Mouse (Mus musculus) urinary bladder, postnatal 10 days (tissue): ENCODE data around the gene Rpl34.

Source experiments
- DNase-seq: peaks from one replicate; pipeline ENCODE4 v3.0.0; 2022; ENCODE audit warnings: low spot score

Rpl34 gene

DNA sequence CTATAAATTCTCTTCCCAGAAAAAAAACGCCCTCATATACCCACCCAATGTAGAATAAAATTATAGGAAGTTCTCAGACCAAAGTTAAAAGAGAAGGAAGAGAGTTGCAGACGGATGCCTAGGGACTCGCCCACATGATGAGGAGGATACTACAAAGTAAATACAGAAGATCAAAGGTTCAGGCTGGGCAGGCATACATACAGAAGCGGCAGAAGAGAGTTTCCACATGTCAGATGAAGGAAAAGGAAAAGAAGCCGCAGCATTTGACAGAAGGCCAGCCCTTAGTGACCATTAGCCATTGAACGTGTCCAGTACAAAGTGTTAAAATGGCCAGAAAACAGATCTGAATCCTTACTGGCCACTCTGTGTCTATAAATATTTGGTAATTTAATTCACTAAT is 17.3 kb downstream of the Rpl34 start:
- DNase-seq = no peak

- no peak for DNase-seq
These were observed 20.1 kb downstream of the Rpl34 start for GRCm38 (mm10) chr3:130710103-130710502.

DNA sequence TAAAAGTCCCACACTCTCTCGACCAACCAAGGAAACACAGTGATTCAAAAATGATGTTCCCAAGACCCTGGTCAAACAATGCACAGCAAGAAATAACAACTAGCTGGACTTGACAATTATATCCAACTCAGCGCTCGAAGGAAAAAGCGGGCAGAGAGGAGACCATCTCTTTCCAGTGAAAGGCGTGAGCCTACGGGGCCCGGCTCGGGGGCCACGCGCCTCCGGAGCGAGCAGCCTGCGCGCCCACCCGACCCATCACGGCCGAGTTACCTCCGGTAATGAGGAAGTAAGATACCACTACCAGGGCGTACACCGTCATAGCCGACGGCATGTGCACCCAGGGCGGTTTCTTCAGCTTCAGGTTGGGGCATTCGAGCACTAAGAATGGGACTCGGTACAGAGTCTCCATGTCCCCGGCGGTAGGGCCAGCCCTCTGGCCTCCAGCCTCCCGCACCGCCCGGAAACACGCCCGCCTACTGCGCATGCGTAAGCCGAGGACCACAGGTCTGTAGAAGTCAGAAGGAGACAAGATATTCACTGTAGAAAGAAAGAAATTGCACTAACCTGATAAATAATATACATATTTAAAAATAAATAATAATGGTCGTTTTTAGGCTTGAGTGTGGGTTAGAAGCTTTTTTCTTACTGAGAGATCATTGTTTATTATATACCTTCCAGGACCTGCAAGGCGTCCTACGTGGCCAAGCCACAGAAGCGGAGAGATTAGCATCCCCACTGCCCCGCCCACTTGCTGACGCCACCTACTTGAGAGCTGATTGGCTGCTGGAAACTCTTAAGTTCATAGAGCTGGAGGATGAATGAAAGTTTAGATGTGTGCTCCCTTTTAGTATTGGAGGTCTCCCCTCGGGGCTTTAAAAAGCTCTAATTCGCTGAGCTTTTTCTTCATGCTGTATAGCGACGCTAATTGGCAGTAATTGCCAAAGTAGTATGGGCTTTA is 21.0 kb downstream of the Rpl34 start, which contains the start of gene Ostc:
TSS of gene Ostc (minus strand) at position 478 of the 958 bp plus-strand sequence.
- peak; percentile 92 for DNase-seq

GRCm38 (mm10) chr3:130708529-130708928 is 21.7 kb downstream of the Rpl34 start:
- DNase-seq = no peak

DNA sequence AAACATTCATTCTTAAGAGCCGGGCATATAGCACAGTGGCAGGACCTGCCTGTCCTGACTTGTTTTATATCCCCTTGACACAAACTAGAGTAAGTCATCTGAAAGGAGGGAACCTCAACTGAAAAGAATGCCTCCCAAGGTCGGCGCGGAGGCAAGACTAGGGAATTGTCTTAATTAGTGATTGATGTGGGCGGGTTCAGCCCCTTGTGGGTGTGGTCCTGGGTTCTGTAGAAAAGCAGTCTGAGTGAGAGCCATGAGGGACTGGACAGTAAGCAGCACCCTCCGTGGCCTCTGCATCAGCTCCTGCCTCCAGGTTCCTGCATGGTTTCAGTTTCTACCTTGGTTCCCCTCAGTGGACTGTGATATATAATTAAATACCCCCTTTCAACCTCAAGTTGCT is 27.9 kb downstream of the Rpl34 start:
- no peak for DNase-seq

DNA sequence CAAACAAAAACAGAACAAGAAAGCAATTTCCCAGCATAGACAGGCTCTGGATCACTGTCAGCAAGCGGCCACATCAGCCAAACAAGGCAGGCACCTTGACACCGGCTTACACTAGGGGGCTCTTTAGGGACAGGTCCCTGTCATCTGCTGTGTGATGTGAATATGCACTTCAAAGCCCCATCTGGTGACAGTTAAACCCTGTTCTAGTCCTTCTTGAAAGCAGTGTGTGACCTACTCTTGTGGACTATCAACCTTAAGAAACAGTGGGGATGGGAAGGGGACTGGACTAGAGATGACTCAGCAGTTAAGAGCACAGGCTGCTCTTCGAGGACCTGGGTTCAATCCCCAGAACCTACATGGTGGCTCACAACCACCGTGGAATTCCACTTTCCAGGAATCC is 32.6 kb downstream of the Rpl34 start:
- DNase-seq = no peak

DNA sequence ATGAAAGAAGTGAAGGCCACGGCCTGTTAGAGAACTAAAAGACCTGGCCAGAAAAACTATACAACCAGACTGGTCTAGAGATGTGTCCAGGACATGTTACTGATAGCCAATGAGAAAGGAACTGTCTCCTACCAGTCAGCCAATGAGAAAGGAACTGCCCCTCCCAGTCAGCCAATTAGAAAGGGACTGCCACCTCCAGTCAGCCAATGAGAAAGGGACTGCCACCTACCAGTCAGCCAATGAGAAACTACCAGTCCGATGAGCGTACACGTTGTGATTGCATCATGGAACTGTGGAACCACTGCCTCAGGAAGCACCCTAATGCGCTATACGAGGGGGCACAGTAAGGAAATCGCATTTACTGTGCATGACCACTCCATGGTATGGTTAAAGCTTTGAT is 35.5 kb downstream of the Rpl34 start:
- no peak for DNase-seq

DNA sequence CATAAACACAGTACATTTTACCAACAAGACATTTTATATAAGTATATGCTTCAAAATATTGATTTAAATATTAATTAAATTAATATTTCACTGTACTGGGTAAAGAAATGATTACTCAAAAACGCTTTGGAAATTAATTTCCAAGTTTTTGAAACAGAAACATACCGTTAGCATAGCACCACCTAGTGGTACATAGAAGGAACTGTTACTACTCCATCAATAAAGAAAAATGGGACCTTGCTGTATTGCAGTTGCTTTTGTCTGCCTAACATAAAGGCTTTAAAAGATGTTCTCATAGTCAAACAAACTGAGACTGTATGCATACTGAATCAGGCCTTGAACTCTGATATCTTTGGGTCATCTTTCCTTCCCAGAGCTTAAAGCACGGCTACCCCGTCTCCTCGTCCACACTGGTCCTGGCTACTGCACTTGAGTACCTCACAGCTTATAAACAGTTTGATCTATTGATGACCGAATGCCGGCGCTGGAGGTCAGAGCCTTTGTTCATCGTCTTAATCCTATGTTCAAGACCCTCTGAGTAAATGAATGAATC is 36.1 kb downstream of the Rpl34 start:
- no peak for DNase-seq

- DNase-seq = no peak
These were observed 38.5 kb downstream of the Rpl34 start for GRCm38 (mm10) chr3:130691596-130692170.

DNA sequence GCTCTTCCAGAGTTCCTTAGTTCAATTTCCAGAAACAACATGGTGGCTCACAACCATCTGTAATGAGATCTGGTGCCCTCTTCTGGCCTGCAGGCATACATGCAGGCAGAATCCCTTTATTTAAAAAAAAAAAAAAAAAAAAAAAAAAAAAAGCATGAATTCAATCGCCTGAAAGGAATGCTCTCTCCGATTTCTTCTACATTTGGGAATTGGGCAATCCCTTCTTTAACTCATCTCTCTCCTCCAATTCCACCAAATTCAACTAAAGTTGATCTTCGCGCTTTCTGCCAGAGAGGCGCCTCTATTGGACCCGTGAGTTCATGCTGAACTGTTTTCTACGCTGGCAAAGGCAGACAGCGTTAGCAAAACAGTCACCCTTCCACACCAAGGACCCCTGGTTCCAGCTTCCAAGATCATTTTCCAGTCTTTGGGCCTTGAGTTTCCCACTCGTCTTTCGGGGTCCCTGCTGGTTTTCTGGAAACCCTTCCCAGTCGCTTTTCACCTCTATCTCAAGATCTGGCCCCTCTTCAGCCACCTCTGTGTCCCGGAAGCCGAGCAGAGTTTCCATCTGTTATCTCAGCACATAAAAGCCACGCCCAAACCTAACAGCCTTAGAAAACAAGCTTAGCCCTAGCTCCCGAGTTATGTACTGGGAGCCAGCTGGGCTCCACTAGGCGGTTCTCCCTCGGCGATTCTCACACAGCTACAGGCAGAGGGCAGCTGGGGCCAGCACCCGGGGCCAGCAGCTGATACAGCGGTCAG is 39.2 kb downstream of the Rpl34 start:
- no peak for DNase-seq

DNA sequence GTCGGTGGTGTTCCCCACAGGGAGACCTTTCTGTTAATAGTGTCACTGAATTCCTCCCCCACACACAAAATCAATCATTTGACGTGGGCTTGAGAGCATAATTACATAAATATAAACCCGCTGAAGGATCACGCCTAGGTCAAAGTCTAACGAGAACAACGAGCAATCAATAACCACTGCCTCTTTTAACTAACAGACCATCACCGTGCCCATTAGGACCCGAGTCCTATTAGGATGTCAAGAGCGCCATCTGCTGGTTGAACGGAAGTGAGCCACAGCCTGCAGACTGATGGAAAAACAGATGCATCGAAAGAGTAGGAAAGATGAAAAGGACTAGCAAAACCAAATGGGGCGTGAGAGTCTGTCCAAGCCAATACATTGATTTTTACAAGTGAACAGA is 40.6 kb downstream of the Rpl34 start:
- peak; percentile 39 for DNase-seq

- no peak for DNase-seq
These were observed 43.1 kb downstream of the Rpl34 start for GRCm38 (mm10) chr3:130687051-130687450.

- DNase-seq = no peak
These were observed 45.2 kb downstream of the Rpl34 start for GRCm38 (mm10) chr3:130685014-130685366.

DNA sequence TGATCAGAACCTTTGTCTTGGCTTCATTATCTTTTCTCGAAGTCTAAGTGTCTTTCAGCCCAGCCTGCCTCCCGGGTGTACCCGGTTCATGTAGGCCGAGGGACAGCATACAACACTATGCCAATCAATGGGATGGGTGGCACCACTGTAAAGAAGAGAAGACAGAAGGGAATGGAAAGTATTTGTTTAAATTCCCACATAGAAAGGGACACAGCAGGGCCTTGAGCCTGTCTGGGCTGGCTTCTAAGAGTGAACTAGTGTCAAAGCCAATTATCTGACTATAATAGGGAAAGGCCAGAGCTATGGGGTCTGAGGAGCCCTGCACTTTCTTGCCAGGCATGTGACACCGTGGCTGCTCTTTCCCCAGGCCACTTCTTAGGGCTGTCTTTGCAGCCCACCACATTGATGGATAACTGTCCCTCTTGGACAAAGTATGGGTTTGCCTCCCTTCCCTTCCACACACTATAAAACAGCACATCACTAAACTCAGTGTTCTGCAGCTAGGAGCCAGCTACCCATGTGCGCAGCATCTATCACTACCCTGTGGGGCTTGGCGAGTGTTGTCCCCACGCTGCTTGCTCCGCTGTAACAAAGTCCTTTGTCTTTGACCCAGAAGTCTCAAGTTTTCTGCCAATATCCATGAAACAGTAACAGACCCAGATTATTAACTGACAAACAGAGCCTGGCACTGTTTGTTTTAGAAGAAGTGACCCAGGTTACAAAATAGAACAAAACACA is 45.8 kb downstream of the Rpl34 start:
- no peak for DNase-seq

- no peak for DNase-seq
These were observed 46.4 kb downstream of the Rpl34 start for GRCm38 (mm10) chr3:130683836-130684235.

DNA sequence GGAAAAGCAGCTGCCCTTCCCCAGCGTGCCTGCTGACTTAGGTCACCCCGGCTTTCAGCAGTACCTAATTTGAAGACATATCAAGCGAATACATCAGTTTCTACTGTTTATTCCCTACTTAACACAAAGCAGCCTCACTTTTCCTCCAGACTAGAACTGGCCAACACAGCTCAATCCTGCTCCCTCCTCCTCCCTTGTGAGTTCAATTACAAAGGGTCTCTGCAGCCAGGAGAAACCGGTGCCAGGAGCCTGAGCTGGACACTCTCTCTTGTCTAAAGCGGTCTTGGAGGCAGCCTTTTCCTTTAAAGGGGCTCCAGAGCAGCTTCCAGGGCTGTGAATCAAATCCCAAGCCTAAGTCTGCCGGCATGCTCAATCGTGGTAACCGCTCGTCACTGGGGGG is 48.0 kb downstream of the Rpl34 start:
- DNase-seq = no peak

DNA sequence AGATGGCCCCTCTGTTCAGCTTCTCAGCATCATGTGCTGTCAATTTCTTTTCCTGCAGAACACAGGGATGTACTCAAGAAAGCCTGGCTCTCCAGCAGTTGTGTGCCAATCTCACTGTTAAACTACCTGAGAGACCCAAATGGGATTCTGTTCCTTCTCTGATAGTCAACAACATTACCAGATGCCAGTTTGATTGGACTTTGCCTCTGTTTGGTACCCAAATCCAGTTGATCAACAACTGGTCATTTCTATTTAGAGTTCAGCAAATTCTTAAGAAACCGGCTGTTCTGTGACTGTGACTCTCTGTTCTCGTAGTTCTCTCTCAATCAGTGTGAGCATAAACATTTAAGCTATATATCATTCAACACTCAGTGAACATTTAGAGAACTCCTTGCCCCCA is 49.0 kb downstream of the Rpl34 start:
- no peak for DNase-seq

DNA sequence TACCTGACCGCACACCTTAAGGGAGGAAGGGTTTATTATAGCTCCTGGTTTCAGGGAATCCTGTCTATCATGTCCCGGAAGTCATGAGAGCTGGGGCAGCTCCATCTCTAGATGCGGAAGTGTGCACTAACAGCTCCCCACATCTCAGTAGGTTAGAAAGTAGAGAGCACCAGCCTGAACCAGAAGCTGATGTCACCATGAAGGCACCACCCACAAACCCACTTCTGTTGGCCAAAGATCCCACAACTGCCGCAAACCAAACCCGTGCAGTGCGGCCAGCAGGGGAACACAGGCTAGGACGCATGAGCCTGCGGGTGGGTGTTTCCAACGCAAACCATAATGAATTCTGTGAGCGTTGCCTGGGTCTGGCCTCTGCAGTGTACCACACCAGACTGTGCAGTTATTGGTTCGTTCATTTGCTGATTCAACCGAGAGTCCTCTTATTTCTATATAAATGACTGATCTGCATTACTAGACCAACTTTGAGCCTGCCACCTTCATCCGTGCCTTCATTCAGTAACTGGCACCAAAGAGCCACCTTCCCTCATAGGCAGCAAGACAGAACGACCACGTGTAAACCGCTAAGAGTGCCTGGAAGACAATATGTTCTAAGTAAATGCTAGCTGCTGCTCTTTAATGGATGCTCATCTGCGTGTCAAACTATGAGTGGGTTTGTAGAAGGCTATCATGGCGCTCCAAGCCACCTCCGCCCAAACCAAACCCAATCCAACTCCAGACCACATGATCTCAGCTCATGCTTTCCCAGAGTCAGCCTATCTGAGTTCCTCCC is 52.3 kb downstream of the Rpl34 start:
- DNase-seq = no peak
